8 mouse cellular contexts compared by ENCODE assay signal in the genomic region with DNA sequence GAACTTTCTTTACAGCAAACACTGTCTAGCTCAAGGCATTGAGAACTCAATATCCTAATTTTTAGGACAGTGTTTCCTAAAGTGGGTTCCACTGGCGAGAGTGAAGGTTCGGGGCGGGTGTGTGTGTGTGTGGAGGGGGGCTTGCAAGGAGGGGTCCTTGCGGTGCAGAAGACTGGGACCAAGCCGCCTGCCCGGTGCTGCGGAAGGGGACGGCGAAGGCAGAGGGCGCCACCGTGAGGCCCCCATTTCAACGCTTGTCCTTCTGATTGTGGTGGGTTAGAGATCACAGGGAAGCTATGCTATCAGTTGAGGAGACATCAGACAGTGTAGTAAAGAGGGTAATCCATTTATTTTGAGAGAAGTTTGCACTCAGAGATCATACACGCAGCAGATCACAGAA.
DNase-seq lines count a peak whose midpoint lies in the region; ATAC-seq and TF ChIP-seq lines count a peak whose summit lies in the region.

No protein-coding gene starts in this region.

- TF ChIP-seq CTCF in kidney, adult 2 months (conservative IDR thresholded peaks at IDR 0.05; ENCODE audit: insufficient read depth, insufficient read length, low read depth, low read length): no peak; the same call in 1 of the 2 replicates

- no peak overlapping the region for H3K4me2 ChIP-seq in kidney, embryonic 14.5 days (replicated peaks; ENCODE audit: low read depth, low read length)
- H3K4me2 ChIP-seq in hindbrain, embryonic 11.5 days (replicated peaks; ENCODE audit: low read depth, low read length): no peak overlapping the region; the same call in 1 of the 2 replicates
- peak overlapping the region; percentile 38 for H3K4me2 ChIP-seq in midbrain, embryonic 15.5 days

- no peaks in the 10 kb centered on the region for H3K9me3 ChIP-seq in kidney, embryonic 14.5 days (ENCODE audit: control insufficient read depth, low read length)
- no peaks in the 10 kb centered on the region for H3K9me3 ChIP-seq in hindbrain, embryonic 11.5 days (ENCODE audit: control insufficient read depth, low read length)
- H3K9me3 ChIP-seq in midbrain, embryonic 15.5 days: no peaks in the 10 kb centered on the region

- no peaks in the 10 kb centered on the region for H3K27me3 ChIP-seq in kidney, adult 2 months (replicated peaks; ENCODE audit: control insufficient read depth, insufficient read depth, low read length)
- peaks cover 54% of the 10 kb centered on the region for H3K27me3 ChIP-seq in kidney, embryonic 14.5 days (ENCODE audit: control insufficient read depth, insufficient read depth, low read length)
- no peaks in the 10 kb centered on the region for H3K27me3 ChIP-seq in hindbrain, embryonic 11.5 days (ENCODE audit: control insufficient read depth, insufficient read depth, low read length)
- peaks cover 5% of the 10 kb centered on the region; the same call in 1 of the 2 replicates for H3K27me3 ChIP-seq in midbrain, embryonic 15.5 days (replicated peaks)

- H3K27ac ChIP-seq in kidney, adult 2 months (ENCODE audit: insufficient read depth, low read depth, low read length): no peak overlapping the region
- no peak overlapping the region for H3K27ac ChIP-seq in kidney, embryonic 14.5 days (ENCODE audit: low read depth, low read length)
- no peak overlapping the region for H3K27ac ChIP-seq in hindbrain, embryonic 11.5 days (ENCODE audit: low read depth, low read length)
- no peak overlapping the region for H3K27ac ChIP-seq in midbrain, embryonic 15.5 days

- H3K4me1 ChIP-seq in kidney, adult 2 months (ENCODE audit: control insufficient read depth, insufficient read depth, low read length): no peaks in the 10 kb centered on the region
- H3K4me1 ChIP-seq in kidney, embryonic 14.5 days (ENCODE audit: control insufficient read depth, insufficient read depth, low read length): no peaks in the 10 kb centered on the region
- no peaks in the 10 kb centered on the region for H3K4me1 ChIP-seq in hindbrain, embryonic 11.5 days (replicated peaks; ENCODE audit: control insufficient read depth, insufficient read depth, low read length)
- 0 out of 2 replicates have a peak, but pooled peaks cover 7% of the 10 kb centered on the region for H3K4me1 ChIP-seq in midbrain, embryonic 15.5 days

- 10% methylated on average over 13 of the region's 13 CpGs for WGBS in kidney, adult 2 months
- WGBS in kidney, embryonic 14.5 days: 6% methylated on average over 13 of the region's 13 CpGs
- WGBS in hindbrain, embryonic 11.5 days: 4% methylated on average over 13 of the region's 13 CpGs
- WGBS in midbrain, embryonic 15.5 days: 5% methylated on average over 13 of the region's 13 CpGs

- no peak overlapping the region for H3K4me3 ChIP-seq in kidney, adult 2 months (ENCODE audit: insufficient read depth, low read depth, low read length)
- no peak overlapping the region for H3K4me3 ChIP-seq in kidney, embryonic 14.5 days (ENCODE audit: low read length)
- no peak overlapping the region for H3K4me3 ChIP-seq in hindbrain, embryonic 11.5 days (ENCODE audit: low read depth, low read length)
- H3K4me3 ChIP-seq in midbrain, embryonic 15.5 days: 0 out of 2 replicates have a peak overlapping the region, but pooled peaks have one; percentile 8

- no peaks in the 10 kb centered on the region for H3K36me3 ChIP-seq in kidney, adult 2 months (ENCODE audit: control insufficient read depth, insufficient read depth, low read length)
- no peaks in the 10 kb centered on the region for H3K36me3 ChIP-seq in kidney, embryonic 14.5 days (ENCODE audit: control insufficient read depth, insufficient read depth, low read length)
- no peaks in the 10 kb centered on the region for H3K36me3 ChIP-seq in hindbrain, embryonic 11.5 days (ENCODE audit: control insufficient read depth, insufficient read depth, low read length)
- no peaks in the 10 kb centered on the region for H3K36me3 ChIP-seq in midbrain, embryonic 15.5 days (replicated peaks)

- DNase-seq in kidney, adult 2 months: peak; percentile 17
- DNase-seq in embryo, embryonic 9.5 days (ENCODE audit: extremely low spot score): peak; percentile 62
- peak; percentile 54 for DNase-seq in hindbrain, embryonic 11.5 days (ENCODE audit: low spot score)
- no peak for DNase-seq in T-cell, adult 2 months (ENCODE audit: low spot score)
- no peak for DNase-seq in spleen, postnatal 4 days (ENCODE audit: low spot score in 2 of 2)

- TF ChIP-seq POLR2A in kidney, adult 2 months (IDR thresholded peaks at IDR 0.05; ENCODE audit: low read depth, low read length): no peak

- H3K9ac ChIP-seq in kidney, embryonic 14.5 days (ENCODE audit: low read depth, low read length): no peak overlapping the region
- no peak overlapping the region for H3K9ac ChIP-seq in hindbrain, embryonic 11.5 days (ENCODE audit: low read depth, low read length)
- H3K9ac ChIP-seq in midbrain, embryonic 15.5 days: no peak overlapping the region

- ATAC-seq in kidney, embryonic 14.5 days (ENCODE audit: low FRiP score, low TSS enrichment): no peak
- no peak for ATAC-seq in hindbrain, embryonic 11.5 days (ENCODE audit: low FRiP score)
- peak; percentile 60 for ATAC-seq in midbrain, embryonic 15.5 days (replicated peaks)
- ATAC-seq in erythroid progenitor cell, adult 5-6 weeks (replicated peaks; ENCODE audit: low FRiP score, poor library complexity, severe bottlenecking): no peak

Comparison
In these comparisons a context has a peak if more than half of its experiments do, and no peak if none do; other contexts are left out.
1. DNase-seq: peak in kidney, adult 2 months (single experiment), embryo, embryonic 9.5 days (single experiment) and hindbrain, embryonic 11.5 days (single experiment); none in T-cell, adult 2 months (single experiment) and spleen, postnatal 4 days (0 of 2).